Mouse (Mus musculus): Measurements from ENCODE around the gene Dact3. TPM values are rescaled to one million over a fixed set of nuclear protein-coding genes. Genes with fewer than 3 reads are reported as not detected.

Gene Dact3
- polyA plus RNA-seq, 1 experiment from 2014 or later = 7.6 TPM

GRCm38 (mm10) chr7:16871600-16871999 is 3.5 kb upstream of the Dact3 start:
- Histone ChIP-seq H3K4me1 (ENCODE audit: control insufficient read depth, insufficient read depth, low read length) (no peaks in the 10 kb centered on the region), H3K9me3 (ENCODE audit: control insufficient read depth, low read length) (no peaks in the 10 kb centered on the region), H3K9ac (ENCODE audit: low read depth, low read length) (no peak overlapping the region), H3K4me2 (ENCODE audit: low read depth, low read length) (no peak overlapping the region), H3K36me3 (ENCODE audit: control insufficient read depth, insufficient read depth, low read length) (peaks cover 32% of the 10 kb centered on the region), H3K4me3 (ENCODE audit: low read depth, low read length) (no peak overlapping the region), H3K27me3 (replicated peaks; ENCODE audit: control insufficient read depth, insufficient read depth, low read length) (no peaks in the 10 kb centered on the region), H3K27ac (replicated peaks; ENCODE audit: low read depth, low read length) (no peak overlapping the region)
- WGBS = 80% methylated on average over 10 of the region's 10 CpGs
- no peak for DNase-seq (ENCODE audit: low spot score)
- no peak for ATAC-seq (ENCODE audit: low read depth)

GRCm38 (mm10) chr7:16872478-16872877 is 2.6 kb upstream of the Dact3 start:
- no peak overlapping the region for H3K4me2 ChIP-seq (ENCODE audit: low read depth, low read length)
- no peak overlapping the region for H3K9ac ChIP-seq (ENCODE audit: low read depth, low read length)
- DNase-seq (ENCODE audit: low spot score) (no peak), ATAC-seq (ENCODE audit: low read depth) (no peak)
- H3K4me3 ChIP-seq (ENCODE audit: low read depth, low read length) = no peak overlapping the region
- 0 out of 2 replicates have a peak, but pooled peaks cover 4% of the 10 kb centered on the region for H3K4me1 ChIP-seq (ENCODE audit: control insufficient read depth, insufficient read depth, low read length)
- WGBS = 91% methylated on average over 9 of the region's 9 CpGs
- H3K27ac ChIP-seq (replicated peaks; ENCODE audit: low read depth, low read length) = no peak overlapping the region
- H3K9me3 ChIP-seq (ENCODE audit: control insufficient read depth, low read length) = no peaks in the 10 kb centered on the region
- H3K27me3 ChIP-seq (replicated peaks; ENCODE audit: control insufficient read depth, insufficient read depth, low read length) = no peaks in the 10 kb centered on the region
- H3K36me3 ChIP-seq (ENCODE audit: control insufficient read depth, insufficient read depth, low read length) = peaks cover 29% of the 10 kb centered on the region

- peaks cover 31% of the 10 kb centered on the region for H3K36me3 ChIP-seq (ENCODE audit: control insufficient read depth, insufficient read depth, low read length)
- no peaks in the 10 kb centered on the region for H3K27me3 ChIP-seq (replicated peaks; ENCODE audit: control insufficient read depth, insufficient read depth, low read length)
- H3K4me3 ChIP-seq (ENCODE audit: low read depth, low read length) = no peak overlapping the region
- H3K9ac ChIP-seq (ENCODE audit: low read depth, low read length) = no peak overlapping the region
- 92% methylated on average over 4 of the region's 4 CpGs for WGBS
- H3K4me2 ChIP-seq (ENCODE audit: low read depth, low read length) = no peak overlapping the region
- H3K9me3 ChIP-seq (ENCODE audit: control insufficient read depth, low read length) = no peaks in the 10 kb centered on the region
- DNase-seq (ENCODE audit: low spot score) (no peak), ATAC-seq (ENCODE audit: low read depth) (no peak)
- H3K4me1 ChIP-seq (ENCODE audit: control insufficient read depth, insufficient read depth, low read length) = 0 out of 2 replicates have a peak, but pooled peaks cover 4% of the 10 kb centered on the region
- no peak overlapping the region for H3K27ac ChIP-seq (replicated peaks; ENCODE audit: low read depth, low read length)
These were observed 1.7 kb upstream of the Dact3 start for GRCm38 (mm10) chr7:16873392-16873791.

GRCm38 (mm10) chr7:16874190-16874589 is 927 bp upstream of the Dact3 start:
- ATAC-seq (ENCODE audit: low read depth) (no peak), DNase-seq (ENCODE audit: low spot score) (peak; percentile 90)
- H3K9ac ChIP-seq (ENCODE audit: low read depth, low read length) = 0 out of 2 replicates have a peak overlapping the region, but pooled peaks have one; percentile 11
- peak overlapping the region; percentile 23 for H3K4me3 ChIP-seq (ENCODE audit: low read depth, low read length)
- peak overlapping the region; percentile 91 for H3K27ac ChIP-seq (replicated peaks; ENCODE audit: low read depth, low read length)
- H3K4me1 ChIP-seq (ENCODE audit: control insufficient read depth, insufficient read depth, low read length) = 0 out of 2 replicates have a peak, but pooled peaks cover 4% of the 10 kb centered on the region
- H3K27me3 ChIP-seq (replicated peaks; ENCODE audit: control insufficient read depth, insufficient read depth, low read length) = no peaks in the 10 kb centered on the region
- WGBS = 4% methylated on average over 17 of the region's 17 CpGs
- H3K4me2 ChIP-seq (ENCODE audit: low read depth, low read length) = peak overlapping the region; percentile 43
- peaks cover 34% of the 10 kb centered on the region for H3K36me3 ChIP-seq (ENCODE audit: control insufficient read depth, insufficient read depth, low read length)
- H3K9me3 ChIP-seq (ENCODE audit: control insufficient read depth, low read length) = no peaks in the 10 kb centered on the region

- Histone ChIP-seq H3K9ac (ENCODE audit: low read depth, low read length) (peak overlapping the region; percentile 85; the same call in 1 of the 2 replicates), H3K27me3 (replicated peaks; ENCODE audit: control insufficient read depth, insufficient read depth, low read length) (no peaks in the 10 kb centered on the region), H3K36me3 (ENCODE audit: control insufficient read depth, insufficient read depth, low read length) (peaks cover 32% of the 10 kb centered on the region), H3K27ac (replicated peaks; ENCODE audit: low read depth, low read length) (peak overlapping the region; percentile 91), H3K4me3 (ENCODE audit: low read depth, low read length) (peak overlapping the region; percentile 82), H3K9me3 (ENCODE audit: control insufficient read depth, low read length) (no peaks in the 10 kb centered on the region), H3K4me2 (ENCODE audit: low read depth, low read length) (peak overlapping the region; percentile 87), H3K4me1 (ENCODE audit: control insufficient read depth, insufficient read depth, low read length) (0 out of 2 replicates have a peak, but pooled peaks cover 4% of the 10 kb centered on the region)
- DNase-seq (ENCODE audit: low spot score) (peak; percentile 100), ATAC-seq (ENCODE audit: low read depth) (peak; percentile 95)
- 2% methylated on average over 19 of the region's 33 CpGs for WGBS
These were observed 284 bp upstream of the Dact3 start for GRCm38 (mm10) chr7:16874756-16875309.

- no peaks in the 10 kb centered on the region for H3K9me3 ChIP-seq (ENCODE audit: control insufficient read depth, low read length)
- peak overlapping the region; percentile 85 for H3K27ac ChIP-seq (replicated peaks; ENCODE audit: low read depth, low read length)
- H3K27me3 ChIP-seq (replicated peaks; ENCODE audit: control insufficient read depth, insufficient read depth, low read length) = no peaks in the 10 kb centered on the region
- 0% methylated on average over 3 of the region's 42 CpGs for WGBS
- H3K36me3 ChIP-seq (ENCODE audit: control insufficient read depth, insufficient read depth, low read length) = peaks cover 27% of the 10 kb centered on the region
- H3K4me2 ChIP-seq (ENCODE audit: low read depth, low read length) = peak overlapping the region; percentile 87
- peaks cover 8% of the 10 kb centered on the region; the same call in 1 of the 2 replicates for H3K4me1 ChIP-seq (ENCODE audit: control insufficient read depth, insufficient read depth, low read length)
- ATAC-seq (ENCODE audit: low read depth) = peak; percentile 19
- peak overlapping the region; percentile 85 for H3K9ac ChIP-seq (ENCODE audit: low read depth, low read length)
- DNase-seq (ENCODE audit: low spot score) = no peak
- peak overlapping the region; percentile 82 for H3K4me3 ChIP-seq (ENCODE audit: low read depth, low read length)
These were observed 209 bp downstream of the Dact3 start for GRCm38 (mm10) chr7:16875326-16875725.

GRCm38 (mm10) chr7:16876006-16876405 is 889 bp downstream of the Dact3 start:
- no peak for DNase-seq (ENCODE audit: low spot score)
- Histone ChIP-seq H3K4me1 (ENCODE audit: control insufficient read depth, insufficient read depth, low read length) (peaks cover 11% of the 10 kb centered on the region; the same call in 1 of the 2 replicates), H3K4me2 (ENCODE audit: low read depth, low read length) (peak overlapping the region; percentile 87), H3K27ac (replicated peaks; ENCODE audit: low read depth, low read length) (peak overlapping the region; percentile 85), H3K9ac (ENCODE audit: low read depth, low read length) (peak overlapping the region; percentile 85), H3K36me3 (ENCODE audit: control insufficient read depth, insufficient read depth, low read length) (peaks cover 27% of the 10 kb centered on the region), H3K4me3 (ENCODE audit: low read depth, low read length) (peak overlapping the region; percentile 82), H3K27me3 (replicated peaks; ENCODE audit: control insufficient read depth, insufficient read depth, low read length) (no peaks in the 10 kb centered on the region), H3K9me3 (ENCODE audit: control insufficient read depth, low read length) (no peaks in the 10 kb centered on the region)
- ATAC-seq (ENCODE audit: low read depth) = no peak
- 7% methylated on average over 11 of the region's 11 CpGs for WGBS

GRCm38 (mm10) chr7:16876608-16877007 is 1.5 kb downstream of the Dact3 start:
- H3K36me3 ChIP-seq (ENCODE audit: control insufficient read depth, insufficient read depth, low read length) = peaks cover 26% of the 10 kb centered on the region
- peak overlapping the region; percentile 82 for H3K4me3 ChIP-seq (ENCODE audit: low read depth, low read length)
- ATAC-seq (ENCODE audit: low read depth) (no peak), DNase-seq (ENCODE audit: low spot score) (peak; percentile 84)
- 4% methylated on average over 9 of the region's 13 CpGs for WGBS
- H3K9ac ChIP-seq (ENCODE audit: low read depth, low read length) = peak overlapping the region; percentile 85
- peak overlapping the region; percentile 85 for H3K27ac ChIP-seq (replicated peaks; ENCODE audit: low read depth, low read length)
- H3K4me2 ChIP-seq (ENCODE audit: low read depth, low read length) = peak overlapping the region; percentile 87
- no peaks in the 10 kb centered on the region for H3K9me3 ChIP-seq (ENCODE audit: control insufficient read depth, low read length)
- H3K4me1 ChIP-seq (ENCODE audit: control insufficient read depth, insufficient read depth, low read length) = peaks cover 11% of the 10 kb centered on the region; the same call in 1 of the 2 replicates
- H3K27me3 ChIP-seq (replicated peaks; ENCODE audit: control insufficient read depth, insufficient read depth, low read length) = no peaks in the 10 kb centered on the region

DNA sequence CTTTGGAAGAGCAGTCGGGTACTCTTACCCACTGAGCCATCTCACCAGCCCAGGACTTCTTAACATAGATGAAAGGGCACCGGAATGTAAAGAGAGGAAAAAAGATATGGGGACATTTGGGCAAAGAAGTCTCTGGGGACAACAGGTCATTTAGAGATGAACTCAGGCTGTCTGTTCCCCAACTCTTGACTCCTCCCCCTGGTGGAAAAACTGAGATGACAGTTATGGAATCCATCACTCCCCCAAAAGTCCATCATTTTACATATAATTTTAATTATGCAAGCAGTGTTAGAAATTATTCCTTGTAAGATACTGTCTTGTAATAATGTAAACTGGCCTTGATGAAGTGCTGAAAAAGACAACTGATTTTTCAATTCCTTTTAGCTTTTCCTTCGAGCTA is 2.6 kb downstream of the Dact3 start:
- DNase-seq (ENCODE audit: low spot score) (no peak), ATAC-seq (ENCODE audit: low read depth) (no peak)
- Histone ChIP-seq H3K4me3 (ENCODE audit: low read depth, low read length) (no peak overlapping the region), H3K4me2 (ENCODE audit: low read depth, low read length) (0 out of 2 replicates have a peak overlapping the region, but pooled peaks have one; percentile 87), H3K27ac (replicated peaks; ENCODE audit: low read depth, low read length) (no peak overlapping the region), H3K36me3 (ENCODE audit: control insufficient read depth, insufficient read depth, low read length) (peaks cover 31% of the 10 kb centered on the region), H3K9me3 (ENCODE audit: control insufficient read depth, low read length) (no peaks in the 10 kb centered on the region), H3K27me3 (replicated peaks; ENCODE audit: control insufficient read depth, insufficient read depth, low read length) (no peaks in the 10 kb centered on the region), H3K4me1 (ENCODE audit: control insufficient read depth, insufficient read depth, low read length) (peaks cover 11% of the 10 kb centered on the region; the same call in 1 of the 2 replicates), H3K9ac (ENCODE audit: low read depth, low read length) (no peak overlapping the region)
- 84% methylated on average over 3 of the region's 3 CpGs for WGBS

Data from embryonic facial prominence, embryonic 14.5 days (tissue).